Mouse (Mus musculus) fat pad, adult 2 months (tissue): ENCODE measurements around the gene Dpp4.

Experiments used
- DNase-seq: peaks from one replicate; pipeline ENCODE4 v3.0.0-alpha.2; 2011; ENCODE audit warnings: low read depth, low spot score; ENCODE audit errors: extremely low read depth

The Dpp4 gene

DNA sequence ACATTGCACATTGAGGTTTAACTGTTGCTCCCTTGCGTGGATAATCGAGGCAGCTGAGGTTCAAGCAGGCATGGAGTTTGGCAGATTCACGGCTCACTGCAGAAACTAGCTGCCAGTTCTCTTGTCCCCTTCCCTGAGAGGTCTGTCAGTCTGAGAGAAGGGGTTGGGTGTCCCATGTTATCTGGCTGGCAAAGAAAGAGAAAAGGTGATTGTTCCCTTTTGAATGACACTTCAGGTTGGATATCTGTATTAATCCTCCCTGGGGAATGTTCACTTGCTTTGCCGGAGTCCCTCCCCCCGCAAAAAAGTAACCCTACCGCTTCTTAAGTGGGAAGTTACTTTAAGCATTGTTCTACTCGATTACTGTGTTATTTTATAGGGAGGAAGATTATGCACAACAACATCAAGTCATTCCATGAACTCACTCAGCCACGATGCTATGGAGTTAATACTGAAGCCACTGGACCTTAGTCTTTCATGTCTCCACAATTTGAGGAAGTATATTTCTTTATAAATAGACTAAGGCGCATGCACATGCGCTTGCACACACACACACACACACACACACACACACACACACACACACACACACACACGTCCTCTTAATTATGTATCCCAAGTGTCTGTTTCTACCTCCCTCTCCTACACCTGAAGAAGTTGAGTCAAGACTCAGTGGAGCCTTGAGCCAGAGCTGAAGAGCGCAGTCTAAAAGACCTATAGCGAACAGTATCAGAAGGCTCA, at the start of gene Dpp4:
Gene Dpp4 (minus strand): TSS at position 151 of the 741 bp plus-strand sequence.
- DNase-seq = no peak

DNA sequence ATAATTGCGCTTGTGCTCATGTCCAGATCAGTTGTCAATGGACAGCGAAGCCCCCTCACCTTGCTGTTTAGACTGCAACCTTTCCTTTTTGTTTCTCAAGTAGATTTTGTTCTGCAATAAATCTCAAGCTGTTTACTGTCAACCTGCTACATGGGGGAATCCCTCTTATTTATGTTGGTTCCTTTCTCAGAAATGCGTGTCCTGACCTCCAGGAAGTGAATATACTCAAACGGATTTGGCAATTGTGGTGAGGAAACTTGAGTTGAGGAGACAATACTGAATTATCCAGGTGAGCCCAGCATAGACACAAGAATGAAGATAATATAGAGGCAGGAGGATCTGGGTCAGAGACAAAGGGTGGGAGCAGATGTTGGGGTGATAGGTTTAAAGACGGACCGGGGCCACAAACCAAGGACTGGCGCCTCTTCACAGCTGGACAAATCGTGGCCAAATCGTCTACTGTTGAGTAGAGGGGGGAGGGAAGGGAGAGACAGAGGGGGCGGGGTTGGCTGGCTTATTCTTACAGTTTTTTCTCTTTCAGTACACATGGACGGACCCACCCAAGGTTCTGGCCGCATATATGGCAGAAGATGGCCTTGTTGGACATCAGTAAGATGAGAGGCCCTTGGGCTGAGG, 48.9 kb upstream of the Dpp4 start:
- DNase-seq = no peak

DNA sequence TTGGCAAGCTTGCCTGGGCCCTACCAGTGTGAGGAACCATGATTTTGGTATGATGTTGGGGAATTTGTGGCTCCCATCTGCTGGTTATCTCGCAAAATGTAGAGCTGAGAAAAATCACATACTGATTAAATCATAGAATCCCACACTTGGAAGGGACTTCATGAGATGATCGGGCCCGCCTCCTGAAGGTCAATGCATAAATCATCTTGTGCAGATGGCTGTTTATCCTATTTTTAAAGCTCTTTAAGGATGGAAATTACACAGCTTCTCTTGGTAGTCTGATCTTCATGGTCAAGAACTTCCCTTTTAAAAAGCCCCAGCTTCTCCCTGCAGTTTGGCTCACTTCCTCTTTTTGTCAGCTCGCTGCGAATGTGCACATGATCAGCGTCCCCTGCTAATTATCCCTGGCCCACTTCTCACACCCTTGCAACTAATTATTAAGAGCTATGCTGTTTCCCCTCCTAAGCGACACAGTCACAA, 48.2 kb upstream of the Dpp4 start:
- no peak for DNase-seq

DNA sequence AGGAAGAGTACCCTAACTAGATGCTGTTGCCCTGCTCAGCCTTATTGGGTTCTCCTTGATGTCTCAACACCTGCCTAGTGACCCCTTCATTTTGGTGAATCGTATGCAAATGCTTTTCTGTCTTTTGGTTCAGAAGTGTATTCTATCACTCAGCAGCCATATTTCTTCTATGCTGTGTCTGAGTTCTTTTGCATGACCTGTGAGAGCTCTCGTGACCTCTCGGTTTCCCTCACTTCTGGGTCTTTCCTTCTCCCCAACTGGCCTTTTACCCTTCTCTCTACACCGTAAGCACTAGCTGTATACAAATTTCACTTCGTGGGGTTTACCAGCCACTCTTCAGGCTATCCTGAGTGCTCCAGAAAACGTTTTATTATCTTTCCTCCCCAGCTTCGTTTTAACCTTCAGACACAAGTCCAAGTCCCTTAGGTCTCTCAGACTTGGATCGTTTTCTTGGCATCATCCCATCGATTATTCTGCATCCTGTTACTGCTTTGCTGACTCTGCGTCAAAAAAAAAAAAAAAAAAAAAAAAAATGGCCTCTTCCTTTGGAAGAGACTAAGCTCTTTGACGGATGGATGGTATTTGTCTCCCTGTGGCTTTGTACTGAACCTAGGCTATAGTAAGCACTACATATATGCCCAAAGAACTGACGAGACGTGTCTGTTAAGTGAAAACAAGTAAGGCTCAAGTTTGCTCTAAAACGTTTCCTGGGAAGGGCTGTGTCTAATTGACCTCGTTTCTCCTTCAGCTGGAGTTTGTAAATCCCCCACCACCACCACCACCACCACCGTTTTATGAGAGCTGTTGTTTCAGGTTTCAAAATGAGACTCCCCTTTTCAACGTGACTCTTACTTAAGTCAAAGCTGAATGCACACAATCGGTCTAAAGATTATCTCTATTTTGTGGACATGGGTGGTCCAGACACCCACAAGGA, 47.5 kb upstream of the Dpp4 start:
- no peak for DNase-seq

DNA sequence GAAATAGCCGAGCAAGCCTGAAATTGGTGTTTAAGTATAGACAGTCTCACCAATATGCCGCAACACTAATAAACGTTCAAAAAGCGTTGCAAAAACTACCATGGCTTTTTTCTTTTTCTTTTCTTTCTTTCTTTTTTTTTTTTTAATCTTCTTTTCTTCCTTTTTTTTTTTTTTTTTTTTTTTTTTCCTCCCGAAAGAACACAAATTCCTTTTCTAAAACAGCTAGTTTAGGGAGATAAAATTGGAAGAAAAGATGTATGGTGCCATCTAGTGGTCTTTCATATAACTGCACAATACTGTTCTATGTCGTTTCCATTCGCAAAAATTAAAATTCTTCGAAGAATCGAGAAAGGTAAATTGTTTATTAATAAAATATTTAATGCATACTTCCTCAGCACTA, 46.0 kb upstream of the Dpp4 start:
- no peak for DNase-seq

DNA sequence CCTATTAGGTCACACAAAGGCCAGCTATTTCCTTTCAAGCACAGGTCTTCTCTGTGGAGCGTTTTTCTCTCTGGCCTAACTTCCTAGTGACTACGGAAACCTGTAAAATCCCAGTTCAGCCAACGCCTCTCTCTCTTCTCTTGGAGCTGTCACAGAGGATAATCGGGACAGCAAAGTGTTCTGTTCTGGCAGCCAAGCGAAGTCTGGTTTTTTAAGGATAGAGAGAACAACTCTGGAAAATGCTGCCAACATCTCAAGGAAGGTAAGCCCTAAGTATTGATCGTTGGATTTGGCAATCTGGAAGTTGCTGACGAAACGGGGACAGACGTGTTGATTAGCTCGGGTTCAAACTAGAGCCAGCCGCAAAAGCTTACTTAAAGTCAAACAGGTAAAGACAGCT, 43.0 kb upstream of the Dpp4 start:
- DNase-seq = peak; percentile 25

DNA sequence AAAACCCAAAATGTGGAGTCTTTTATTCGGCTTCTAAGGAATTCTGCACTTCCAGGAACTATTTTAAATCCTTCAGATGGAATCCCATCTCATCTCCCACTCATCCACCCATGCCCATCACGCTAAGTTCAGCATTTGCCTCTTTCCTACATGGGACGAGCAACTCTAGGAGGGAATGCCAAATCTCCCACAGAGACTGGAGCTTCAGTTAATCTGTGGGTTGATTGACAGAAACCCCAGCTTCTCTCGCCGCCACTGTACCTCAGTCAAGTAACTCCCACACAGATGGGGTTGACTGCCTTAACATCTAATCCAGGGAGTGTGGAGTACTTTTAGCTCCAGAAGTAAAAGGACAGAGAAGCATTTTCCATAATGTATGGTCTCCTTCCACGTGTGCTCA, 42.0 kb upstream of the Dpp4 start:
- no peak for DNase-seq

DNA sequence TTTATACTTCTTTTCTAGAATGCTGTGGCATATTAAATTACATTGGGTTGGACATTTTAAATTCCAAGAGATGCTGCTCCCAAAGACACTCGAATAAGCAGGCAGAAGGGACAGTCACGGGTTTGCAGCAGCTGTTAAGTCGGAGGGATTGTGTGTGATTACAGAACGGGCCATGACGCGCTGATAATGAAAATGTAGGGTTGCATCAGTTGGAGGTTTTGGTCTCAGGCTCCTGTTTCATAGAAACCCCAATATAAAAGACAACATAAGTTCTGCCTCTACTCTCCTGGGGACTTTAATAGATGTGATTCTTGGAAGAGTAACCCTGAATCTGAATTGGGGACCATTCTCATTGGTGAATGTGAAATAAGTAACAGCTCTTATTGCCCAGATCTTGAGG, 38.3 kb upstream of the Dpp4 start:
- DNase-seq = no peak

DNA sequence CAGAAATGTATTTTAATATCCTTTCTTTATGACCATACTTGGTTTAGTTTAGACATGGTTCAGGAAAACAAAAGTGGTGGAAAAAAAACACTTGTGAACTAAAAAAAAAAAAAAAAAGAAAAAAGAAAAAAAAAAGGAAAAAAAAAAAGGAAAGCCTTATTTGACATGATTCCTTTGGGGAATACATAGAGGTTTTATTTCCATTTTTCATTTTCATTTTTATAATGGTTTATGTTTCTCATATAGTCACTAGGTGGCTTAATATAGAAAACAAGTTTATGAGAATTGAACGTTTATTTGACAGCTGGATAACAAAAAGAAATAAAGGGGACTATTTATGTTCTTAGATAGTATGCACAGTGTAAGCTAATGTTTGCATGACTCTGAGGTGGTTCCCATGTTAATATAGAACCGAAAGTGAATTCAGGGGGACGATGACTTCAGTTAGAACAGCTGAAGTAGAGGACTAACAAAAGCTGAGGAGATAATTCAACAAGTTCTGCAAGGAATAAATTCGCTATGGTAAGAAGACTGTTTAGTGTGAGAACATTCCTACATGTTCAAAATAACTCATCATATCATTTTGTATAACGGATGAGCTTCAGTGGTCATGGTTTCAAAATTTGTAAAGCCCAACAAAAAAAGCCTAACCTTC, 37.8 kb upstream of the Dpp4 start:
- DNase-seq = no peak

DNA sequence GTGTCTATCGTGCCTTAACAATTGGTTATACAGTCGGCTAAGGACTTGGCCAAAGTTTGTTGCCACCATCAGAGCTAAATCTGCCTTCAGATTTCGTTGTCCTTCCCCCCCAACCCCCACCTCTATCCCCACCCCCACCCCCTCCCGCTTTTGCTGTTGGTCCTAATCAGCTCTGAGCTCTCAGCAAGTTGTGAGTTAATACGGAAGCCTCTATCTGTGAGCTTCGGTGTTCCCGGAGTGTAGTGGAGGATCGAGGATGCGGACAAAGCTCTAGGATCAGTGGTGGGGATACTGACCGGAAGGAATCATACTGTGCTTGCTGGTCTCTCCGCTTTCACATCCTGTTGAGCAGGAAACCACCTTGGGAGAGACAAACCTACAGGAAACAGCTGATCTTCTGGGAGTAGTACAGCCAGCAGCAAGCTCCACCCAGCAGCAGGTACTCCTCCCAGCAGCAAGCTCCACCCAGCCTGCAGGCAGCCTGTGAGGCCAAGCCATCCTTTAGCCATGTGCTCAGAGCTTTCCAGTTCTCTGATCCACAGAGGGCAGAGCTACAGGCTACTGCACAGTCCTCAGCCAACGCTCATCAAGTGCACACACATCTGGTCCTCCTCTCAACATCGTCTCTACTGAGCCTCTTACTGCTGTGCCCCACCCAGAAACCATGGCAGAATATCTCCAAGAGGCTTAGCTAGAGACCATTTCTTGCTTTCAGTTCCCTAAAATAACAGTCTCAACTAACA, 28.9 kb upstream of the Dpp4 start:
- no peak for DNase-seq

DNA sequence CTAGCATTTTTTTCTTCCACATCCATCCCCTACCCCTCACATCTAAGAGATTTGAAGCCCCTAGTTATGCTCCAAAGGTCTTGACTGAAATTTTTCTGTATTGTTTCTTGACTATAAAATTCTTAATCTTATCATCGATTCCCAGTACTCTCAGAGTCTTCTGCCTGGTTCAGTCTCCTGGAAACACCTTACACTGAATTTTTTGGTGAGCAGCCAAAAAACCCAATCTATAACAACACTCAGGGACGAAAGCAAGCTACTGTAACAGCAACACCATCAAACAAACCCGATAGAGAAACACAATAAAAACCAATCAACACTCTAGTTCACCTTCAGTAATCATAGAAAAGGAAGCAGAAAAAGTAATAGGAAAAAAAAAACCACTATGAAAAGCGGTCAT, 28.1 kb upstream of the Dpp4 start:
- no peak for DNase-seq

DNA sequence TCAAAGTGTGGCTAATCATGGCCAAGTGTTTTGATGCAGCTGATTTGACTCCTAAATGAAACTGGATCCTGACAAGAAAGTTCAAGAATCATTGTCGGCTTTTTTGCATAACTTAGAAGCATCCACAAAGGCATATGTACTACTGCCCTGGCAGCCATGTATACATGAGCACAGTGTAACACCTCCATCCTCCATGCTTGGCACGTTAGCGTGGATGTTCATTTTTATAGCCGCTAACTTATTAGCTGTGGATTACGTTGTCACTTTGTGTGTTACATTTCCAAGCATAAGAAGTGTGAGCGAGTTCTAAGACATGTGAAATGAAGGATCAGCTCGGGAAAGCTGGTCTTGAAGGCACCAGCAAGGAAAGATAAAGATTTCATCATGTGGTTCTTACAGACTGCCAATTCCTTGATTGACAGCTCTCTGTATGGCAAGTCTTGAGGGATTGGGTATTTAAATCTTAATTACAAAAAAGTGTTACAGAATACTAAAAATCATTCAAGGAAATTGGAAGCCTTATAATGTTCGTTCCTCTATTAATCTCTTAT, 19.3 kb upstream of the Dpp4 start:
- DNase-seq = no peak

DNA sequence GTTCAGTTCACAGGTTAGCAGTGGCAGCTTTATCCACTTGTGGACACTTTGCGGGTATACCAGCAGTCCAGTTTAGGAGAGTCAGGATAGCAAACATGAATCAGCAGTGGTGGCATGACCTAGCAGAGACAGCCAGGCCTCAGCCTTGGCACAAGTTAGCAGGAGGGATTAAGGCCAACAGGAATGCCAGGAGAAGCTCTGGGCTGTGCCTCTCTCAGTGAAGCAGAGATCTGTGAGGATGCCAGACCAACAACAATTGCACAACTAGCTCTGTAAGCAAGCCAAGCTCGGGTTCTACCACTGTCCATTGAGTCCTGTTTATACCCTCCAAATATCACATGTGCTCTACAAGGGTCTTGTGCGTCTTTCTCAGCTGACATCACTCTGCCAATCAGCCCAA, 13.9 kb upstream of the Dpp4 start:
- peak; percentile 54 for DNase-seq

DNA sequence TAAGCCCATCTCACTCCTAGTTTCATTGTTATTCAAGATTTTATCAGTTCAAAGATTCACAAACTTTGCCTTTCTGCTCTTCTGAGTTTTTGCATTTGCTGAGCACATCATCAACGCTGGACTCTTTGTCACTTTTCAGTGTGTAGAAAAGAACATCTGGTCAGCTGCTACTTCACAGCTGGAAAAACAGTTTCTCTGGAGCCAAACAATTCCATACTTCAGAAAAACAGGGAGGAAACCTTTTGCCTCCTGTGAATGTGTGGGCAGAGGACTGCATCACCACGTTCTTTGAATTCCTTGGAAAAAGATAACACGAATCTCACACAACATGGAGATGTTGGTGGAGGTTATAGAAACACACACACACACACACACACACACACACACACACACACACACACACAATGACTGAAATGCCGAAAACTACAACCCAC, 11.3 kb upstream of the Dpp4 start:
- no peak for DNase-seq

DNA sequence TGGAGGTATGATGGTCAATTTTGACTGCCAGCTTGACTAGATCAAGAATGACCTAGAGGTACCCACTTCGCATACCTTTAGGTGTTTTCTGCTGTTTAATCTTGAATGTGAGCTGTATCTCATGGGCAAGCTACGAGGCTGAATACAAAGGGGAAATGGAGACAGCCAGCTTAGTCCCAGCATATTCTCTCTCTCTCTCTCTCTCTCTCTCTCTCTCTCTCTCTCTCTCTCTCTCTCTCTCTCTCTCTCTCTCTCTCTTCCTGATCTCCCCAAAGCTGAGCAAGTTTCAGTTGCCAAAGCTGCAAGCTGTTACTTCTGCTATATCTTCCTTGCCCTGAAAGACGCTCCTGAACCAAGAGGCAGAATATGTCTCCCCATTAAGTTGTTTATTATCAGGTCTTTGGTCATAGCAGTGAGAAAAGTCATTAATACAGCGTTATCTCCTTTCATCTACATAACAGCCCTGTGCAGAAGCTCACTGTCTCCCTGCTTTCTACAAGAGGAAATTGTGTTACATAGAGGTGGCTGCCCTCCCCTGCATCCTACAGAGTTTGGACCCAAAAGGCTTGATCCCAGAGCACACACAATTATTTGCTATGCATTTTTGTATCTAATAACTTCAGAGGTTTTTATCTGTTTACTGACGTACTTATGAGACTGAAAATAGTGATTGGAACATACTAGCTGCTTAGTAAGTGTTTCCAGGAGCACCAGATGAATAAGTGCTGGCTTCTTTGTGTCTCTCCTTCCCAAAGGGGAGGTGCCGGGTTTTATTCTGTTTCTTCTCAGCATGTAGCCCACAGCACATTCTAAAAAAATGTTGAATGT, 10.7 kb upstream of the Dpp4 start:
- DNase-seq = no peak

DNA sequence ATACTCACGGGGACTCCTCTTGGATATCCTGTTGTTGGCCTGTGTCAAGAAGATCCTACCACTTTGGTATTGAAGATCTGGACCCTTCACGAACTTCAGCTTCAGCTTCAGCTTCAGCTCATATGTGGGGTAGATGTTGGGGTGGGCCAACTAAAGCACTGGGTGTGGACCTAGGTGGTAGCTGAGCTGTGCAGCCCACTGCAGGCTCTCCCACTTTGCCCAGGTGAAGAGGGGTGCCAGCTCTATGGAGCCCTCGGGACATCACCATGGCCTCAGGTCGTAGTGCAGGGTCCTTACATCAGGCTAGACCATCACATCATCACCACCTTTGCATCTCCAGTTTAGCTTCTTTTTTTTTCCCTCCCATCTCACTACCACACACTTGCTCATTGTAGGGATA, 9.2 kb upstream of the Dpp4 start:
- DNase-seq = no peak

DNA sequence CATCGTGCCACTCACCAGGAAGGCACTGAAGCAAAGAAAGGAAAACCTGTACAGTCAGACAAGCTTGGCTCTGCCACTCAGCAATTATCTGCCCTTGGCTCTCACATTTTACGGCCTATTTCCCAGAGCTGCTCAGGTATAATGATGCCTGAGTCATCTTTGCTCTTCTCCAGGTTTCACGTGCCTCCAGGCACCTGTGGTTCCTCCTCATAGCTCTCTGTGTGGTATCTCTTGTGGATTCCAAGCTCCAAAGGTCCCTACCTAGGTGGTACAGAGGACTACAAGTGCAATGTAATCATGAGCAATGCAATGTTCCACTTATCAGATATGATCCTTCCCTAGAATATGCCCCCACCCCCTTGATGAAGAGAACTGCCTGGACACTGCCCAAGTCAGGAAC, 8.0 kb upstream of the Dpp4 start:
- no peak for DNase-seq

DNA sequence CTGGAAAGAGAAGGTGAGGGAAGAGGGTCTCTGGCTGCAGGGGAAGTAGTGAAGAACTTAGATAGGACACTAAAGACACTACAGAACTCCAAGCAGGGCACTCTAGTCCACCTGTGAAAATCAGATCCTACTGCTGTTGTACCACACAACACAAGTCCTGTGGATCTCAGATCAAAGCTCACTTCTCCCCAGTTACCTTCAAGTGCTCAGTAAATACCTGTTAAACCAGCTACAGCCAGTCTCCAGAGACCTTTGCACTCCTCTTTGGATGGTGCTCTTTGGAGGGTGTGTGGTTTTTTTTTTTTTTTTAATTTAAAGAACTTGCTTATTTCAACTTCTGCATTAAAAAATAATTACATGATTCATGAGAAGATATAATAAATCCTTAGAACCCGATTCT, 5.2 kb upstream of the Dpp4 start:
- DNase-seq = no peak
